Mouse (Mus musculus): ENCODE results near the gene Lrch4. TPM values are rescaled to one million over a fixed set of nuclear protein-coding genes. Genes with fewer than 3 reads are reported as not detected.

Gene Lrch4
- polyA plus RNA-seq, 1 experiment from 2014 or later: 14.9 TPM

DNA sequence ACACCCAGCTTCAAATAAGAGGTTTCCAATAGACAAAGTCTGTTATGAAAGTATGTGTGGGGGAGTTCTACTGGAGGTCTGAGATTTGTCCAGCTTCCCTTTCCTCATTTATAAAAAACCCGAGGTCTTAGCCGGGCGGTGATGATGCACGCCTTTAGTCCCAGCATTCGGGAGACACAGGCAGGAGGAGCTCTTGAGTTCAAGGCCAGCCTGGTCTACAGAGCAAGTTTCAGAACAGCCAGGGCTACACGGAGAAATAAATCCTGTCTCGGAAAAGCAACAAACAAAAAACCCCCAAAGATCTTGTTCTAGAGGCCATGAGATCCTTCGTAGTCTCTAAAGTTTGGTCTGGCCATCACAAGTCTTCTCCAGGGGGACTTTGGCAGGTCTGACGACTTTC, 930 bp upstream of the Lrch4 start:
- H3K36me3 ChIP-seq (ENCODE audit: control insufficient read depth, insufficient read depth, low read length): no peaks in the 10 kb centered on the region
- peak overlapping the region; percentile 81 for H3K9ac ChIP-seq (ENCODE audit: low read depth, low read length)
- peak overlapping the region; percentile 80 for H3K4me2 ChIP-seq (ENCODE audit: low read length)
- H3K4me3 ChIP-seq (ENCODE audit: low read length): peak overlapping the region; percentile 99
- H3K4me1 ChIP-seq (ENCODE audit: control insufficient read depth, insufficient read depth, low read depth, low read length): peaks cover 29% of the 10 kb centered on the region
- no peaks in the 10 kb centered on the region for H3K27me3 ChIP-seq (replicated peaks; ENCODE audit: control insufficient read depth, insufficient read depth, low read length)
- 6% methylated on average over 9 of the region's 9 CpGs for WGBS
- no peak for ATAC-seq
- peak overlapping the region; percentile 91 for H3K27ac ChIP-seq (ENCODE audit: low read depth, low read length)
- no peaks in the 10 kb centered on the region for H3K9me3 ChIP-seq (ENCODE audit: control insufficient read depth, low read length)

DNA sequence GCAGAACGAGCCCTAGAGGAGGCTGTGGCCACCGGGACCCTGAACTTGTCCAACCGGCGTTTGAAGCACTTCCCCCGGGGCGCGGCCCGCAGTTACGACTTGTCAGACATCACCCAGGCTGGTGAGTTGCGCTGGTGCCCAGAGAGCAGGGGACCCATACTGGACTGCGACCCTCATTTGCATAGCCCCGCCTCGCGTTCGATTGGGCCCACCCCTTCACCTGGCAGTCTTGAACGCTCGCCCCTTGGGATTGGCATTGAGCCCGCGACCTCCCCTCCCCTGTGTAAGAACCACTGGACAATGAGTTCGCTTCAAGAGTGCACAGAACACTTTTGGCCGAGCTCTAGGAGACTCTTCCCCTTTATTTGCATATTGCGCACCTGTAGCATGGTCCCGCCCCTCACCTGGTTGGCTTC, 393 bp downstream of the Lrch4 start:
- Histone ChIP-seq H3K9ac (ENCODE audit: low read depth, low read length) (peak overlapping the region; percentile 92), H3K27ac (ENCODE audit: low read depth, low read length) (peak overlapping the region; percentile 92), H3K4me1 (ENCODE audit: control insufficient read depth, insufficient read depth, low read depth, low read length) (peaks cover 29% of the 10 kb centered on the region), H3K27me3 (replicated peaks; ENCODE audit: control insufficient read depth, insufficient read depth, low read length) (no peaks in the 10 kb centered on the region), H3K4me2 (ENCODE audit: low read length) (peak overlapping the region; percentile 97), H3K4me3 (ENCODE audit: low read length) (peak overlapping the region; percentile 99), H3K9me3 (ENCODE audit: control insufficient read depth, low read length) (no peaks in the 10 kb centered on the region), H3K36me3 (ENCODE audit: control insufficient read depth, insufficient read depth, low read length) (peaks cover 5% of the 10 kb centered on the region; the same call in 1 of the 2 replicates)
- ATAC-seq: peak; percentile 19; the same call in 1 of the 2 replicates
- under 1% methylated on average over 23 of the region's 23 CpGs for WGBS

DNA sequence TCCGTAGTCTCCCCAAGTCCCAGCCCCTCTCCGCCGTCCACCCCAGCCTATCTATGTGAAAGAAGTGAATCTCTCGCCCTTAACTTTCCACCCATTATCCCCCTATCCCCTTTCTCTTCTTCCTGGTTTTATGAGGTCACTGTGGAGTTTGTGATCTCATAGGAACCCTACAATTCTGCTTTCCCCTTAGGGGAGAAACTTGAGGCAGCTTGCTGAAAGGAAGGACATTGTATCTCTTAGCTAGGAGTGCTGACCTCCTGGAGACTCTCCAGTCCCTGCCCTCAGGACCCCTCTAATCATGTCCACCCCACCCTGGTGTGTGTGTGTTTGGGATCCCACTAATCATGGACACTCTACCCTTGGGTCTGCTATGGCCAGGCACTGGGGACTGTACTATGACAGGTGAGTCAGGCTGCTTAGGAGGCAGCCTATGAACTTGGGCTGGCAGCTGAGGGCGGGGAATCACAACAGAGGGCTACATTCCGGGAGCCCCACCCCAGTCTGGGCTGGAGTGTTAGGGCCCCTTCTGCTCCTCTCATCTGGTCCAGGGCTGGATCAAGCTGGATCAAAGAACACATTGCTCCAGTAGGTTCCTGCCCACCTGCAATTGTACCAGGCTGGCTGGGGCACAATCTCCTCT, 1.1 kb downstream of the Lrch4 start:
- peaks cover 29% of the 10 kb centered on the region for H3K4me1 ChIP-seq (ENCODE audit: control insufficient read depth, insufficient read depth, low read depth, low read length)
- no peaks in the 10 kb centered on the region for H3K27me3 ChIP-seq (replicated peaks; ENCODE audit: control insufficient read depth, insufficient read depth, low read length)
- peak overlapping the region; percentile 92 for H3K9ac ChIP-seq (ENCODE audit: low read depth, low read length)
- WGBS: 25% methylated on average over 6 of the region's 6 CpGs
- H3K27ac ChIP-seq (ENCODE audit: low read depth, low read length): peak overlapping the region; percentile 37; the same call in 1 of the 2 replicates
- peak overlapping the region; percentile 97 for H3K4me2 ChIP-seq (ENCODE audit: low read length)
- H3K9me3 ChIP-seq (ENCODE audit: control insufficient read depth, low read length): no peaks in the 10 kb centered on the region
- no peak for ATAC-seq
- peaks cover 5% of the 10 kb centered on the region; the same call in 1 of the 2 replicates for H3K36me3 ChIP-seq (ENCODE audit: control insufficient read depth, insufficient read depth, low read length)
- H3K4me3 ChIP-seq (ENCODE audit: low read length): peak overlapping the region; percentile 99

DNA sequence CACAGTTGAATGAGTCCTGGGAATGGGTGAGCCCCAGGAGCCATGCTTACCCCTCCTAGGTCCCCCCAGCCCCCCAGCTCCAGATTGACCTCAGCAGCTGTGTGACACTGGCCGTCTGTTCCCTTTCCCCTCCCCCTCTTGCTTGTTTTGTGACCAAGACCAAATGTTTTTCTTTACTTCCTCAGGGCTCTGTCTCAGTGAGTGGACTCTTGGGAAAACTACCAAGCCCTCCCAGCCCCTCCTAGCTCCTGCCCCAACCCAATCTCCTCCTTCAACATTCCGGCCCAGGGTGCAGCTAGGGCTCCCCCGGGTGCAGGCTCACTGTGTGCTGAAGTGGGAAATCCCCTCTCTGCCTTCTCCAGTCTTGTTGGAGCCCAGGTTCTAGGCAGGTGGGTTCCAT, 1.7 kb downstream of the Lrch4 start:
- peak overlapping the region; percentile 97 for H3K4me2 ChIP-seq (ENCODE audit: low read length)
- 30% methylated on average over 3 of the region's 3 CpGs for WGBS
- H3K4me3 ChIP-seq (ENCODE audit: low read length): peak overlapping the region; percentile 99; the same call in 1 of the 2 replicates
- ATAC-seq: no peak
- H3K9ac ChIP-seq (ENCODE audit: low read depth, low read length): peak overlapping the region; percentile 47
- H3K27me3 ChIP-seq (replicated peaks; ENCODE audit: control insufficient read depth, insufficient read depth, low read length): no peaks in the 10 kb centered on the region
- H3K4me1 ChIP-seq (ENCODE audit: control insufficient read depth, insufficient read depth, low read depth, low read length): peaks cover 29% of the 10 kb centered on the region
- H3K36me3 ChIP-seq (ENCODE audit: control insufficient read depth, insufficient read depth, low read length): peaks cover 8% of the 10 kb centered on the region
- H3K27ac ChIP-seq (ENCODE audit: low read depth, low read length): peak overlapping the region; percentile 64; the same call in 1 of the 2 replicates
- H3K9me3 ChIP-seq (ENCODE audit: control insufficient read depth, low read length): no peaks in the 10 kb centered on the region

DNA sequence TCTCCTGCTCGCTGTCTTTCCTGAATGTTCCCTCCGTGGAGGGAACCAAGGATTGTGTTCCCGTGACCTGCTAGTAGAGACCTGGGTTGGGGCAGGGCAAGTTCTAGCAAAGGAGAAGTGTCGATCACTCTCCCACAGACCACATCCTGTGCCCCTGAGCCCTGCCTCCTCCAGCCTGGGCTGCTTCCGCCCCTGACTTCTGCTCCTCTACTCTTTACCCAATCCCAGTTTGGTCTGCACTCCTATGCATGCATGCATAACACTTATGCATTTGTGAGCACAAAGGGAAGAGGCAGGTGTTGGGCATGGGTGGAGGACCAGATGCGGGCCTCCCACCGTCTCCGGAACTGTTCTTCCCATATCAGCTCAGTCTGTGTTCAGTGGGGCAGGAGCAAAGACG, 2.2 kb downstream of the Lrch4 start:
- H3K4me2 ChIP-seq (ENCODE audit: low read length): peak overlapping the region; percentile 97
- no peak overlapping the region; the same call in 1 of the 2 replicates for H3K4me3 ChIP-seq (ENCODE audit: low read length)
- H3K27ac ChIP-seq (ENCODE audit: low read depth, low read length): peak overlapping the region; percentile 64; the same call in 1 of the 2 replicates
- no peaks in the 10 kb centered on the region for H3K9me3 ChIP-seq (ENCODE audit: control insufficient read depth, low read length)
- H3K36me3 ChIP-seq (ENCODE audit: control insufficient read depth, insufficient read depth, low read length): peaks cover 12% of the 10 kb centered on the region
- ATAC-seq: no peak
- peaks cover 29% of the 10 kb centered on the region for H3K4me1 ChIP-seq (ENCODE audit: control insufficient read depth, insufficient read depth, low read depth, low read length)
- WGBS: 67% methylated on average over 9 of the region's 9 CpGs
- peak overlapping the region; percentile 47; the same call in 1 of the 2 replicates for H3K9ac ChIP-seq (ENCODE audit: low read depth, low read length)
- H3K27me3 ChIP-seq (replicated peaks; ENCODE audit: control insufficient read depth, insufficient read depth, low read length): no peaks in the 10 kb centered on the region

DNA sequence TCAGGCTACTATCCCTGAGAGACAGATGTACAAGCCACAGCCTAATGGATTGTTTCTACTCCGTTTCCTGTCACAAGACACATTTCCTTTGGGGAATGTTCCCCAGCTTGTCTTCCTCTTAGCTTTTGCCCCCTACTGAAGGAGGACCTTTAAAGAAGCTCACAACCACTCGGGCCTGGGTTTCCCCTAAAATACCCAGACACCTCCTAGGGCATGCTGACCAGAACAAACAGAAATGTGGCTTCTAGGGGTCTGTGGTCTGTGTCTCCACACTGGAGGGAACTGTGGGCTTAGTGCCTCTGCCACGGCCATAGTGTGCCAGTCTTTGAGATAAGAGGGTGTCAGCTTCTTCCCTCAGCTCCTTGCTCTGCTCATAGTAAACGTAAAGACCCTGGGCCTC, 2.7 kb downstream of the Lrch4 start:
- peak overlapping the region; percentile 34; the same call in 1 of the 2 replicates for H3K27ac ChIP-seq (ENCODE audit: low read depth, low read length)
- ATAC-seq: no peak
- 67% methylated on average over 4 of the region's 4 CpGs for WGBS

DNA sequence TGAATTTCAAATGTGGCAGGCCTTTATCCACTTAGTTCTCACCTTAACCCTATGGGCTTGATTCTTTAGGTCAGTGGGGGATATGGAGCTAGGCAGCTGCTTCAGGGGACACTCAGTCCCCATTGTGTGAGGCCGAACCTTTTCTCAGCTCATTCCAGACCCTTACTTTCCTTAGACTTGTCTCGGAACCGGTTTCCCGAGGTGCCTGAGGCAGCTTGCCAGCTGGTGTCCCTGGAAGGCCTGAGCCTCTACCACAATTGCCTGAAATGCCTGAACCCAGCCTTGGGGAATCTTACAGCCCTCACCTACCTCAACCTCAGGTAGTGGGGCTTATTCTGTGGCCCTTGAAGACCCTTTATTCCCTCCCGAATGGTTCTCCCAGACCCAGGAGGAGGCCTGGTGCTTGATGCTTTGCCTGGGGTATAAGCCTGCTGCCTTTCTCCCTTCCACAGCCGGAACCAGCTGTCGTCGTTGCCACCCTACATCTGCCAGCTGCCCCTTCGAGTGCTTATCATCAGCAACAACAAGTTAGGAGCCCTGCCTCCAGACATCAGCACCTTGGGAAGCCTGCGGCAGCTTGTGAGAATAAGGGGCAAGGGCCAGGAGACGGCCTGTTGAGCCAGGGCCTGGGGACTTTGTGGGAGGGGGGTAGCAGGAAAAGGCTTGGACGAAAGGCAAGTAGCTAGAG, 4.6 kb downstream of the Lrch4 start:
- 67% methylated on average over 12 of the region's 12 CpGs for WGBS
- no peak overlapping the region for H3K4me3 ChIP-seq (ENCODE audit: low read length)
- H3K9me3 ChIP-seq (ENCODE audit: control insufficient read depth, low read length): no peaks in the 10 kb centered on the region
- H3K9ac ChIP-seq (ENCODE audit: low read depth, low read length): no peak overlapping the region
- peaks cover 25% of the 10 kb centered on the region for H3K4me1 ChIP-seq (ENCODE audit: control insufficient read depth, insufficient read depth, low read depth, low read length)
- no peak for ATAC-seq
- peaks cover 18% of the 10 kb centered on the region for H3K36me3 ChIP-seq (ENCODE audit: control insufficient read depth, insufficient read depth, low read length)
- no peaks in the 10 kb centered on the region for H3K27me3 ChIP-seq (replicated peaks; ENCODE audit: control insufficient read depth, insufficient read depth, low read length)
- H3K27ac ChIP-seq (ENCODE audit: low read depth, low read length): no peak overlapping the region
- no peak overlapping the region for H3K4me2 ChIP-seq (ENCODE audit: low read length)

More for the DNA sequence above, 2.7 kb downstream of the Lrch4 start:
- H3K4me2 ChIP-seq (ENCODE audit: low read length): peak overlapping the region; percentile 97
- no peak overlapping the region for H3K9ac ChIP-seq (ENCODE audit: low read depth, low read length)
- H3K36me3 ChIP-seq (ENCODE audit: control insufficient read depth, insufficient read depth, low read length): peaks cover 14% of the 10 kb centered on the region
- no peaks in the 10 kb centered on the region for H3K27me3 ChIP-seq (replicated peaks; ENCODE audit: control insufficient read depth, insufficient read depth, low read length)
- peaks cover 29% of the 10 kb centered on the region for H3K4me1 ChIP-seq (ENCODE audit: control insufficient read depth, insufficient read depth, low read depth, low read length)
- no peak overlapping the region for H3K4me3 ChIP-seq (ENCODE audit: low read length)
- H3K9me3 ChIP-seq (ENCODE audit: control insufficient read depth, low read length): no peaks in the 10 kb centered on the region

DNA sequence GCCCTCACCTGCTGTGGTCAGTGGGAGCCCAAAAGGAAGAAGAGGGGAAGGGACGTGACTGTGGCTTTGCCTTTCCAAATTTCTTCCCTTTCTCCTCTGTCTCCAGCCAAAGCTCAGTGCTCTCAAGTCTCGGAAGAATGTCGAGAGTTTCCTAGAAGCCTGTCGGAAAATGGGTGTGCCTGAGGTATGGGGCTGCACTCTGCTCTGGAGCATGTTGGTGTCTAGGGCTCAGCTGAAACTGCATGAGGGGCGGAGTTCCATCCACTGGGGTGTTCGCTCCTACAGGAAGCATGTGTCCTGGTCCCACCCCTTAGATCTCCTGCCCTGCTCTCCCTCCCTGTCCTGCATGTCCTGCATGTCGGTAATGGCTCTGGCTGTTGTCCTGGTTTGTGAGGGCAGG, 10.6 kb downstream of the Lrch4 start:
- no peaks in the 10 kb centered on the region; the same call in 1 of the 2 replicates for H3K27me3 ChIP-seq (replicated peaks; ENCODE audit: control insufficient read depth, insufficient read depth, low read length)
- H3K27ac ChIP-seq (ENCODE audit: low read depth, low read length): no peak overlapping the region
- H3K9me3 ChIP-seq (ENCODE audit: control insufficient read depth, low read length): no peaks in the 10 kb centered on the region
- H3K4me1 ChIP-seq (ENCODE audit: control insufficient read depth, insufficient read depth, low read depth, low read length): no peaks in the 10 kb centered on the region
- H3K9ac ChIP-seq (ENCODE audit: low read depth, low read length): no peak overlapping the region
- WGBS: 93% methylated on average over 7 of the region's 7 CpGs
- H3K36me3 ChIP-seq (ENCODE audit: control insufficient read depth, insufficient read depth, low read length): peaks cover 30% of the 10 kb centered on the region
- H3K4me3 ChIP-seq (ENCODE audit: low read length): no peak overlapping the region
- H3K4me2 ChIP-seq (ENCODE audit: low read length): no peak overlapping the region
- no peak for ATAC-seq

DNA sequence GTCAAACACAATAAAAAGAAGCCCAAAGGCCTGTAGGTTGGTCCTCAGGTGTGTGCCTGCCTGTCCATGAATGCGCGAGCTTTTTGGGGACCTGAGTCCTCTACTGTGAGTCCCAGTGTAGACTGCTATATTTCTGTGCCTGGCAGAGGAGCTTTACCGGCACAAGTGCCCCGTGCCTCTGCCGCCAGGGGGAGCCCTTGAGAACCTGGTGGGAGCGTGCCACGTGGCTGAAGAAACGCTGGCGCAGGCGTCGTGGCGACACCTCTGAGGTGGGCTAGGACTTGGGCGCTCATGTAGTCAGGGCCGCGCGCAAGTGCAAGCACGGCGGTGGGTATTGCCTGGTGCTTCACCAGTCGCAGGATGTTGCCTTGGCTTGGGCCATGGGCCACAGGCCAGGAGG, 12.1 kb downstream of the Lrch4 start, which contains the start of gene Sap25:
Gene Sap25, plus strand, starts transcription at position 281 of the 400 bp plus-strand sequence.
- Histone ChIP-seq H3K4me1 (ENCODE audit: control insufficient read depth, insufficient read depth, low read depth, low read length) (peaks cover 6% of the 10 kb centered on the region), H3K9me3 (ENCODE audit: control insufficient read depth, low read length) (no peaks in the 10 kb centered on the region), H3K4me3 (ENCODE audit: low read length) (no peak within 1 kb of the TSS), H3K27me3 (replicated peaks; ENCODE audit: control insufficient read depth, insufficient read depth, low read length) (peaks cover 10% of the 10 kb centered on the region), H3K9ac (ENCODE audit: low read depth, low read length) (no peak within 1 kb of the TSS), H3K4me2 (ENCODE audit: low read length) (no peak within 1 kb of the TSS), H3K36me3 (ENCODE audit: control insufficient read depth, insufficient read depth, low read length) (peaks cover 25% of the 10 kb centered on the region), H3K27ac (ENCODE audit: low read depth, low read length) (no peak within 1 kb of the TSS)
- WGBS: 91% methylated on average over 19 of the region's 19 CpGs
- no peak for ATAC-seq
